Mouse (Mus musculus) megakaryocyte, embryonic 14.5 days (primary cell): ENCODE data around the gene Wdr45b. TPM values are rescaled to one million over a fixed set of nuclear protein-coding genes. Genes with fewer than 3 reads are reported as not detected.

Source experiments
- H3K27me3 ChIP-seq: replicated peaks from 2 replicates; pipeline ENCODE3; 2012; ENCODE audit warnings: inconsistent platforms
- H3K36me3 ChIP-seq: replicated peaks from 2 replicates; pipeline ENCODE3; 2012; ENCODE audit warnings: low read length, inconsistent platforms, mixed read lengths
- H3K4me1 ChIP-seq: 2 replicates; pipeline ENCODE4 v1.6.1; 2012; ENCODE audit warnings: inconsistent platforms
- H3K4me3 ChIP-seq: replicated peaks from 2 replicates; pipeline ENCODE3; 2012; ENCODE audit warnings: moderate library complexity, mild to moderate bottlenecking, inconsistent platforms
- H3K9me3 ChIP-seq: 2 replicates; pipeline ENCODE4 v1.6.1; 2012; ENCODE audit warnings: inconsistent platforms
- FLI1 ChIP-seq: IDR thresholded peaks from 2 replicates; pipeline ENCODE4 v1.6.1; 2012; ENCODE audit warnings: low read length, inconsistent platforms, mixed read lengths
- GATA1 ChIP-seq: IDR thresholded peaks from 3 replicates; pipeline ENCODE4 v1.6.1; 2012; ENCODE audit warnings: mixed read lengths, low read length, inconsistent platforms, borderline replicate concordance
- polyA plus RNA-seq: library from polyadenylated mRNA; stranded (reverse); fragments of >175 nt; gene quantifications from 2 replicates; pipeline ENCODE4 v1.2.3, GENCODE M21; 2012; ENCODE audit warnings: low replicate concordance; ENCODE audit not compliant: insufficient read depth

Gene Wdr45b
- polyA plus RNA-seq, 1 experiment, result 5.5 TPM

- TF ChIP-seq GATA1 (no peak), FLI1 (no peak)
- Histone ChIP-seq H3K36me3 (peaks cover 99% of the 10 kb centered on the region), H3K4me3 (no peak overlapping the region), H3K4me1 (peaks cover 49% of the 10 kb centered on the region), H3K27me3 (no peaks in the 10 kb centered on the region), H3K9me3 (no peaks in the 10 kb centered on the region)
These were observed 64.4 kb downstream of the Wdr45b start for GRCm38 (mm10) chr11:121289859-121290258.

- Histone ChIP-seq H3K27me3 (no peaks in the 10 kb centered on the region), H3K36me3 (peaks cover 67% of the 10 kb centered on the region), H3K4me1 (peaks cover 92% of the 10 kb centered on the region), H3K4me3 (peak overlapping the region; percentile 89), H3K9me3 (no peaks in the 10 kb centered on the region)
- TF ChIP-seq FLI1 (no peak), GATA1 (peak; percentile 66; the same call in 1 of the 3 replicates)
These were observed 71.3 kb downstream of the Wdr45b start for GRCm38 (mm10) chr11:121282911-121283310.

DNA sequence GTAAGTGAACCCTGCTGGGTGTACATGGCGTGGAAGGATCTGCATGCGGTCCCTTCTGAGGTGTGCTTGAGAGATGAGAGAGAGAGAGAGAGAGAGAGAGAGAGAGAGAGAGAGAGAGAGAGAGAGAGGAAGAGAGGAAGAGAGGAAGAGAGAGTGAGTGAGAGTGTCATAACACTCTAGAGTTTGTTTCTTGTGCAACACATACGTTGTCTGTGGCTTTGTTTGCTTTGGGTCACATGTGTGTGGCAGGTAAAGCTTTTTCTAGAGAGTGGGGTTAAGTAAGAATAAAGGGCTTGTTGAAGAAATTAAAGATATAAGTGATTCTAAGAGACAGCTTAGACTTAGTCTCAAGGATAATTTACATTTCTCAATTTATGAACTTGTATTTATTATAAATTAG, 76.2 kb downstream of the Wdr45b start:
- TF ChIP-seq FLI1 (no peak), GATA1 (no peak)
- Histone ChIP-seq H3K4me1 (peaks cover 92% of the 10 kb centered on the region), H3K27me3 (no peaks in the 10 kb centered on the region), H3K9me3 (no peaks in the 10 kb centered on the region), H3K4me3 (no peak overlapping the region), H3K36me3 (peaks cover 72% of the 10 kb centered on the region)

- Histone ChIP-seq H3K4me3 (peak overlapping the region; percentile 1), H3K27me3 (no peaks in the 10 kb centered on the region), H3K36me3 (peaks cover 76% of the 10 kb centered on the region), H3K9me3 (no peaks in the 10 kb centered on the region), H3K4me1 (peaks cover 92% of the 10 kb centered on the region)
- TF ChIP-seq GATA1, result no peak
- no peak for TF ChIP-seq FLI1
These were observed 76.7 kb downstream of the Wdr45b start for GRCm38 (mm10) chr11:121277516-121277915.

Other genes starting within 250 kb of the Wdr45b start
- 0.08 TPM in 1 of 2 replicates, not detected in the other for gene Tex19.2, start 235.8 kb downstream of the Wdr45b start, polyA plus RNA-seq
- not detected in 2 replicates for gene Tex19.1, start 208.3 kb downstream of the Wdr45b start, polyA plus RNA-seq
- not detected in 2 replicates for gene Uts2r, start 194.2 kb downstream of the Wdr45b start, polyA plus RNA-seq
- gene Hexdc, start 150.0 kb downstream of the Wdr45b start, polyA plus RNA-seq, result 3.7 and 4.2 TPM in 2 replicates
- gene Ogfod3, start 149.7 kb downstream of the Wdr45b start, polyA plus RNA-seq, result 4.5 and 7.6 TPM in 2 replicates
- 1.1 and 9.5 TPM in 2 replicates for gene Cybc1, start 125.1 kb downstream of the Wdr45b start, polyA plus RNA-seq
- gene Narf, start 117.2 kb downstream of the Wdr45b start, polyA plus RNA-seq, result 10.2 and 13.3 TPM in 2 replicates
- 24.9 and 43.6 TPM in 2 replicates for gene Foxk2, start 94.5 kb downstream of the Wdr45b start, polyA plus RNA-seq
- gene Rab40b, start 33.8 kb upstream of the Wdr45b start, polyA plus RNA-seq, result 0.30 and 1.5 TPM in 2 replicates
- 0.48 TPM in 1 of 2 replicates, not detected in the other for gene Fn3krp, start 67.0 kb upstream of the Wdr45b start, polyA plus RNA-seq
- not detected in 2 replicates for gene Fn3k, start 80.5 kb upstream of the Wdr45b start, polyA plus RNA-seq
- gene Tbcd, start 97.5 kb upstream of the Wdr45b start, polyA plus RNA-seq, result 3.3 and 5.3 TPM in 2 replicates
- gene Zfp750, start 164.9 kb upstream of the Wdr45b start, polyA plus RNA-seq, result 0.09 TPM in 1 of 2 replicates, not detected in the other